Mouse (Mus musculus) heart, postnatal 0 days (tissue): ENCODE data around the gene Met.

Experiments
- CTCF ChIP-seq: IDR thresholded peaks from 2 replicates; pipeline ENCODE4 v1.5.1; 2016; ENCODE audit warnings: antibody characterized with exemption, control low read depth, low read depth
- EP300 ChIP-seq: IDR thresholded peaks from 2 replicates; pipeline ENCODE4 v1.6.1; 2016; ENCODE audit warnings: antibody characterized with exemption, low read depth

- TF ChIP-seq CTCF (no peak), EP300 (no peak)
Observed at GRCm38 (mm10) chr6:17578092-17578760, 114.6 kb downstream of the Met start.
